Mouse (Mus musculus) stomach, postnatal 0 days (tissue): ENCODE measurements around the gene Cebpe. TPM values are rescaled to one million over a fixed set of nuclear protein-coding genes. Genes with fewer than 3 reads are reported as not detected.

Experiments
- ATAC-seq: fragments of 200-750 bp; cut with Nextera tagmentation; 2 replicates; pipeline ENCODE4 v1.8.0; 2017; ENCODE audit not compliant: low FRiP score, low TSS enrichment
- DNase-seq: peaks from one replicate; pipeline ENCODE4 v3.0.0-alpha.2; 2016; ENCODE audit warnings: low spot score
- H3K27ac ChIP-seq: fragments of 300-500 bp; sonication (generic); replicated peaks from 2 replicates; pipeline ENCODE4 v1.5.1; 2014; ENCODE audit warnings: mild to moderate bottlenecking, control low read depth
- H3K27me3 ChIP-seq: fragments of 300-500 bp; sonication (generic); 2 replicates; pipeline ENCODE4 v1.6.1; 2014; ENCODE audit warnings: low read length; ENCODE audit not compliant: control insufficient read depth, insufficient read depth
- H3K36me3 ChIP-seq: fragments of 300-500 bp; sonication (generic); 2 replicates; pipeline ENCODE4 v1.6.1; 2014; ENCODE audit warnings: low read length, mixed read lengths; ENCODE audit not compliant: control insufficient read depth, insufficient read depth
- H3K4me1 ChIP-seq: fragments of 300-500 bp; sonication (generic); replicated peaks from 2 replicates; pipeline ENCODE4 v1.6.1; 2014; ENCODE audit warnings: antibody characterized with exemption; ENCODE audit not compliant: control insufficient read depth, insufficient read depth
- H3K4me2 ChIP-seq: fragments of 300-500 bp; sonication (generic); replicated peaks from 2 replicates; pipeline ENCODE4 v1.6.1; 2014; ENCODE audit warnings: low read depth, mild to moderate bottlenecking, control low read depth, moderate library complexity
- H3K4me3 ChIP-seq: fragments of 300-500 bp; sonication (generic); 2 replicates; pipeline ENCODE4 v1.5.1; 2014; ENCODE audit warnings: low read depth, low read length, control low read depth
- H3K9ac ChIP-seq: fragments of 300-500 bp; sonication (generic); 2 replicates; pipeline ENCODE4 v1.6.1; 2014; ENCODE audit warnings: mild to moderate bottlenecking, low read length, control low read depth, mixed read lengths
- H3K9me3 ChIP-seq: fragments of 300-500 bp; sonication (generic); 2 replicates; pipeline ENCODE4 v1.6.1; 2016; ENCODE audit warnings: low read length; ENCODE audit not compliant: control insufficient read depth
- CTCF ChIP-seq: IDR thresholded peaks from 2 replicates; pipeline ENCODE4 v1.5.1; 2016; ENCODE audit warnings: antibody characterized with exemption, low read depth, mild to moderate bottlenecking, moderate library complexity
- EP300 ChIP-seq: optimal IDR thresholded peaks from 2 replicates; pipeline ENCODE3; 2016; ENCODE audit warnings: antibody characterized with exemption
- WGBS: fragments of 180-500 bp; shearing (Covaris S2); extraction: QIAGEN DNeasy Blood & Tissue Kit; methylation state at CpG from one replicate; pipeline ENCODE4 v1.1.7; 2014; 5-methylcytosine and 5-hydroxymethylcytosine counted together
- polyA plus RNA-seq: library from polyadenylated mRNA; unstranded; fragments of >200 nt; fragmentation: Nextera tagmentation; extraction: Ambion mirVana; gene quantifications from 2 replicates; pipeline ENCODE4 v1.2.1, GENCODE M21; 2015

Gene Cebpe
- polyA plus RNA-seq, 1 experiment from 2014 or later = 0.10 TPM

GRCm38 (mm10) chr14:54728823-54729653, 17.1 kb upstream of the Cebpe start:
- DNase-seq (no peak), ATAC-seq (no peak)
- WGBS = 78% methylated on average over 13 of the region's 13 CpGs

DNA sequence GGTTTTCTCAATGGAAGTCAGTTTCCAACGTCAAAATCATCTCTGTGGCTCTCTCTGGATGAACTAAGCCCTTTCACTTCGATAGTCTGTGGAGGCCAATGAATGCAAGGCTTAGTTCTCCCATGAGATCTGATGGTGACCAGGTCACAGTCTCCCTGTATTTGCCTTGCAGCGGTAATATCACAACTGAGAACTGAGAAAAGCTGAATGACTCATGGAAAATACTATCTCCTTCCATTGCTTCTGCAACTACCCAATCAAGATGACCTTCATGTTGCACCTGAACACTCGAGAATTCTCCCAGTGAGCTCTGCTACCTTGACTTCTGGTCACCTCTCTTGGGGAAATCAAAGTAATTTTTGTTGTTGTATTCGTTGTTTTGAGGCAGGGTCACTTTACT, 15.6 kb upstream of the Cebpe start:
- no peak overlapping the region for H3K27ac ChIP-seq
- H3K4me1 ChIP-seq = no peaks in the 10 kb centered on the region
- ATAC-seq (no peak), DNase-seq (no peak)
- H3K36me3 ChIP-seq = no peaks in the 10 kb centered on the region
- H3K27me3 ChIP-seq = no peaks in the 10 kb centered on the region
- no peaks in the 10 kb centered on the region for H3K9me3 ChIP-seq
- H3K4me2 ChIP-seq = no peak overlapping the region
- no peak for TF ChIP-seq EP300
- TF ChIP-seq CTCF = no peak
- no peak overlapping the region for H3K9ac ChIP-seq
- no peak overlapping the region for H3K4me3 ChIP-seq
- WGBS = 60% methylated on average over 5 of the region's 5 CpGs

More at GRCm38 (mm10) chr14:54728823-54729653, 17.1 kb upstream of the Cebpe start:
- no peak overlapping the region for H3K9ac ChIP-seq
- no peaks in the 10 kb centered on the region for H3K4me1 ChIP-seq
- H3K4me3 ChIP-seq = no peak overlapping the region
- no peak overlapping the region for H3K4me2 ChIP-seq
- no peaks in the 10 kb centered on the region for H3K9me3 ChIP-seq
- no peaks in the 10 kb centered on the region for H3K36me3 ChIP-seq
- no peak overlapping the region for H3K27ac ChIP-seq
- H3K27me3 ChIP-seq = no peaks in the 10 kb centered on the region
- TF ChIP-seq EP300 (no peak), CTCF (no peak)

DNA sequence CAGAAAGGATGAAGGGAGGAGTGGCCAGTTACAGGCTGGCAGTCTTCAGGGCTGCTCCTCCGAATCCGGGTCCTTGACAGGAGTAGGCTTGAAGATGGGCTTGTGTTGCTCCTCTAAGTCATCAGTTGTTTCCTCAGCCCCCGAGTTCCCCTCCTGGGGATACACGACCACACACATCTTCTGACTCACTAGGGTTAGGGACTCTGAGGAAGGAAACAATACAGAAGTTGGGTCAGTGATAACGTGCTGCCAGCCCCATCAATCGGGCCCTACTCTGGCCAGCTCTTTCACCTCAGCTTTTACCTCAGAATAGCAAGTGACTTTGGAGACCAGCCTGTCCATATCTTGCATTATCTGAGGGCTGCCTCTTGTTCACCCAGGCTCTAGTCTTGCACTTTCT, 12.1 kb upstream of the Cebpe start:
- H3K4me1 ChIP-seq = no peaks in the 10 kb centered on the region
- ATAC-seq = no peak
- no peak for TF ChIP-seq CTCF
- no peak for TF ChIP-seq EP300
- H3K27ac ChIP-seq = no peak overlapping the region
- H3K4me3 ChIP-seq = no peak overlapping the region
- 77% methylated on average over 6 of the region's 6 CpGs for WGBS
- H3K36me3 ChIP-seq = no peaks in the 10 kb centered on the region
- no peak overlapping the region for H3K4me2 ChIP-seq
- no peak for DNase-seq
- H3K27me3 ChIP-seq = no peaks in the 10 kb centered on the region
- H3K9me3 ChIP-seq = no peaks in the 10 kb centered on the region
- H3K9ac ChIP-seq = no peak overlapping the region

GRCm38 (mm10) chr14:54721711-54722110, 9.7 kb upstream of the Cebpe start:
- Histone ChIP-seq H3K27ac (no peak overlapping the region), H3K9me3 (no peaks in the 10 kb centered on the region), H3K9ac (no peak overlapping the region), H3K4me3 (no peak overlapping the region), H3K4me2 (no peak overlapping the region), H3K36me3 (no peaks in the 10 kb centered on the region), H3K27me3 (no peaks in the 10 kb centered on the region), H3K4me1 (no peaks in the 10 kb centered on the region)
- no peak for TF ChIP-seq CTCF
- no peak for TF ChIP-seq EP300
- no peak for DNase-seq
- ATAC-seq = no peak
- 81% methylated on average over 10 of the region's 10 CpGs for WGBS

- WGBS = 86% methylated on average over 7 of the region's 7 CpGs
Measured at GRCm38 (mm10) chr14:54720654-54721350, 8.8 kb upstream of the Cebpe start.

GRCm38 (mm10) chr14:54720041-54720440, 8.1 kb upstream of the Cebpe start:
- H3K27ac ChIP-seq = no peak overlapping the region
- H3K4me2 ChIP-seq = no peak overlapping the region
- no peaks in the 10 kb centered on the region for H3K27me3 ChIP-seq
- no peaks in the 10 kb centered on the region for H3K36me3 ChIP-seq
- DNase-seq = no peak
- no peak for ATAC-seq
- no peak overlapping the region for H3K9ac ChIP-seq
- WGBS = 94% methylated on average over 11 of the region's 11 CpGs
- TF ChIP-seq CTCF (no peak), EP300 (no peak)
- no peaks in the 10 kb centered on the region for H3K4me1 ChIP-seq
- H3K9me3 ChIP-seq = no peaks in the 10 kb centered on the region
- H3K4me3 ChIP-seq = no peak overlapping the region

More at GRCm38 (mm10) chr14:54720654-54721350, 8.8 kb upstream of the Cebpe start:
- no peaks in the 10 kb centered on the region for H3K9me3 ChIP-seq
- H3K27ac ChIP-seq = no peak overlapping the region
- no peaks in the 10 kb centered on the region for H3K36me3 ChIP-seq
- no peak overlapping the region for H3K4me3 ChIP-seq
- no peak overlapping the region for H3K4me2 ChIP-seq
- DNase-seq = no peak
- H3K27me3 ChIP-seq = no peaks in the 10 kb centered on the region
- H3K9ac ChIP-seq = no peak overlapping the region
- no peak for TF ChIP-seq EP300
- no peak for TF ChIP-seq CTCF
- no peak for ATAC-seq
- H3K4me1 ChIP-seq = no peaks in the 10 kb centered on the region
